Mouse (Mus musculus): ENCODE measurements at regions not wholly inside any gene's neighbourhood (a gene's known extent, or its start where the extent isn't known, plus 50 kb on each side); places are given as distances from the start of the nearest gene placed in this dataset.
"Not testable (repeated sequence)": the region's sequence is repeated elsewhere in the genome, so short reads cannot be mapped to it uniquely, and the experiment has no call there.

- ATAC-seq (ENCODE audit: low FRiP score); H3K4me3 ChIP-seq (ENCODE audit: low read depth, low read length): not testable (repeated sequence)
Observed at GRCm38 (mm10) chr6:3179603-3180348, 219.6 kb downstream of the Samd9l start.

GRCm38 (mm10) chr6:3169479-3169878 is 229.9 kb downstream of the Samd9l start:
- not testable (repeated sequence) for H3K4me2 ChIP-seq; H3K9ac ChIP-seq (ENCODE audit: low read length); H3K4me3 ChIP-seq (ENCODE audit: low read depth, low read length); H3K36me3 ChIP-seq (ENCODE audit: control insufficient read depth, insufficient read depth, low read length); H3K27me3 ChIP-seq (ENCODE audit: control insufficient read depth, insufficient read depth, low read length); H3K4me1 ChIP-seq (ENCODE audit: control insufficient read depth, insufficient read depth, low read length); H3K9me3 ChIP-seq (ENCODE audit: control insufficient read depth, low read length); ATAC-seq (ENCODE audit: low FRiP score); DNase-seq (ENCODE audit: low spot score, missing footprints); H3K27ac ChIP-seq (ENCODE audit: low read depth, low read length)
- WGBS, result 71% methylated on average over 3 of the region's 4 CpGs

More at GRCm38 (mm10) chr6:3179603-3180348, 219.6 kb downstream of the Samd9l start:
- not testable (repeated sequence) for H3K4me1 ChIP-seq (ENCODE audit: control insufficient read depth, insufficient read depth, low read length); H3K27ac ChIP-seq (ENCODE audit: low read depth, low read length); H3K4me2 ChIP-seq; H3K27me3 ChIP-seq (ENCODE audit: control insufficient read depth, insufficient read depth, low read length); DNase-seq (ENCODE audit: low spot score, missing footprints); H3K9ac ChIP-seq (ENCODE audit: low read length); H3K36me3 ChIP-seq (ENCODE audit: control insufficient read depth, insufficient read depth, low read length)
- H3K9me3 ChIP-seq (ENCODE audit: control insufficient read depth, low read length), result peaks cover 17% of the 10 kb centered on the region
- WGBS, result 74% methylated on average over 7 of the region's 10 CpGs

- H3K4me3 ChIP-seq (ENCODE audit: low read depth, low read length); H3K9me3 ChIP-seq (ENCODE audit: control insufficient read depth, low read length); H3K36me3 ChIP-seq (ENCODE audit: control insufficient read depth, insufficient read depth, low read length); H3K27me3 ChIP-seq (ENCODE audit: control insufficient read depth, insufficient read depth, low read length); DNase-seq (ENCODE audit: low spot score, missing footprints); H3K9ac ChIP-seq (ENCODE audit: low read length); H3K27ac ChIP-seq (ENCODE audit: low read depth, low read length); H3K4me1 ChIP-seq (ENCODE audit: control insufficient read depth, insufficient read depth, low read length); ATAC-seq (ENCODE audit: low FRiP score); H3K4me2 ChIP-seq: not testable (repeated sequence)
- WGBS, result no CpG with 5 or more reads among the region's 1 CpGs
Observed at GRCm38 (mm10) chr6:3166149-3166548, 233.2 kb downstream of the Samd9l start.

- H3K4me3 ChIP-seq (ENCODE audit: low read depth, low read length); H3K36me3 ChIP-seq (ENCODE audit: control insufficient read depth, insufficient read depth, low read length); H3K9me3 ChIP-seq (ENCODE audit: control insufficient read depth, low read length); H3K4me2 ChIP-seq; H3K27me3 ChIP-seq (ENCODE audit: control insufficient read depth, insufficient read depth, low read length); H3K9ac ChIP-seq (ENCODE audit: low read length); H3K4me1 ChIP-seq (ENCODE audit: control insufficient read depth, insufficient read depth, low read length); H3K27ac ChIP-seq (ENCODE audit: low read depth, low read length); DNase-seq (ENCODE audit: low spot score, missing footprints); ATAC-seq (ENCODE audit: low FRiP score): not testable (repeated sequence)
- 53% methylated on average over 2 of the region's 2 CpGs for WGBS
Observed at GRCm38 (mm10) chr6:3151901-3152300, 247.5 kb downstream of the Samd9l start.

- not testable (repeated sequence) for H3K4me3 ChIP-seq (ENCODE audit: low read depth, low read length); H3K27ac ChIP-seq (ENCODE audit: low read depth, low read length); DNase-seq (ENCODE audit: low spot score, missing footprints); H3K36me3 ChIP-seq (ENCODE audit: control insufficient read depth, insufficient read depth, low read length); H3K9ac ChIP-seq (ENCODE audit: low read length); H3K27me3 ChIP-seq (ENCODE audit: control insufficient read depth, insufficient read depth, low read length); H3K4me2 ChIP-seq; ATAC-seq (ENCODE audit: low FRiP score); H3K4me1 ChIP-seq (ENCODE audit: control insufficient read depth, insufficient read depth, low read length)
- peaks cover 13% of the 10 kb centered on the region for H3K9me3 ChIP-seq (ENCODE audit: control insufficient read depth, low read length)
- WGBS, result 73% methylated on average over 3 of the region's 3 CpGs
Observed at GRCm38 (mm10) chr6:3137823-3138222, 261.5 kb downstream of the Samd9l start.

- not testable (repeated sequence) for H3K27ac ChIP-seq (ENCODE audit: low read depth, low read length); DNase-seq (ENCODE audit: low spot score, missing footprints); H3K4me1 ChIP-seq (ENCODE audit: control insufficient read depth, insufficient read depth, low read length); H3K36me3 ChIP-seq (ENCODE audit: control insufficient read depth, insufficient read depth, low read length); H3K4me2 ChIP-seq; ATAC-seq (ENCODE audit: low FRiP score); H3K4me3 ChIP-seq (ENCODE audit: low read depth, low read length); H3K9ac ChIP-seq (ENCODE audit: low read length); H3K27me3 ChIP-seq (ENCODE audit: control insufficient read depth, insufficient read depth, low read length)
- 74% methylated on average over 4 of the region's 4 CpGs for WGBS
- H3K9me3 ChIP-seq (ENCODE audit: control insufficient read depth, low read length), result peaks cover 11% of the 10 kb centered on the region
Observed at GRCm38 (mm10) chr6:3133763-3134162, 265.6 kb downstream of the Samd9l start.

GRCm38 (mm10) chr6:3116296-3116695 is 283.1 kb downstream of the Samd9l start:
- H3K27me3 ChIP-seq (ENCODE audit: control insufficient read depth, insufficient read depth, low read length); H3K9me3 ChIP-seq (ENCODE audit: control insufficient read depth, low read length); DNase-seq (ENCODE audit: low spot score, missing footprints); H3K4me3 ChIP-seq (ENCODE audit: low read depth, low read length); H3K4me2 ChIP-seq; H3K9ac ChIP-seq (ENCODE audit: low read length); ATAC-seq (ENCODE audit: low FRiP score); H3K36me3 ChIP-seq (ENCODE audit: control insufficient read depth, insufficient read depth, low read length); H3K27ac ChIP-seq (ENCODE audit: low read depth, low read length); H3K4me1 ChIP-seq (ENCODE audit: control insufficient read depth, insufficient read depth, low read length): not testable (repeated sequence)
- WGBS, result 33% methylated on average over 1 of the region's 3 CpGs
